Mouse (Mus musculus) C2C12 (cell line): ENCODE results near the gene Celf2. TPM values are rescaled to one million over a fixed set of nuclear protein-coding genes. Genes with fewer than 3 reads are reported as not detected.

Experiments used
- H3K27me3 ChIP-seq: one replicate; pipeline ENCODE4 v1.6.1; 2011; ENCODE audit not compliant: control insufficient read depth, insufficient read depth, insufficient read length
- H3K36me3 ChIP-seq: one replicate; pipeline ENCODE4 v1.6.1; 2011; ENCODE audit not compliant: control insufficient read depth, insufficient read depth
- H3K4me3 ChIP-seq: one replicate; pipeline ENCODE4 v1.5.1; 2011; ENCODE audit warnings: mild to moderate bottlenecking, control low read depth; ENCODE audit not compliant: poor library complexity, insufficient read depth, severe bottlenecking
- H3K79me2 ChIP-seq: one replicate; pipeline ENCODE4 v1.6.1; 2011; ENCODE audit not compliant: control insufficient read depth, insufficient read depth
- H3K79me3 ChIP-seq: one replicate; pipeline ENCODE4 v1.6.1; 2011; ENCODE audit warnings: low read depth, control low read depth
- H3ac ChIP-seq: one replicate; pipeline ENCODE3; 2011; ENCODE audit warnings: low read depth; ENCODE audit not compliant: control insufficient read depth, insufficient read length
- CEBPB ChIP-seq: IDR thresholded peaks from one replicate; pipeline ENCODE4 v1.6.1; 2011; ENCODE audit warnings: low read depth, mild to moderate bottlenecking, control low read depth, moderate library complexity
- CTCF ChIP-seq: IDR thresholded peaks from one replicate; pipeline ENCODE4 v1.5.1; 2011; ENCODE audit not compliant: control insufficient read depth, insufficient read depth, insufficient read length
- FOSL1 ChIP-seq: IDR thresholded peaks from one replicate; pipeline ENCODE4 v1.8.0; 2011; ENCODE audit warnings: mild to moderate bottlenecking, low read length; ENCODE audit not compliant: poor library complexity, insufficient read depth, severe bottlenecking
- MAX ChIP-seq: IDR thresholded peaks from one replicate; pipeline ENCODE4 v1.6.1; 2011; ENCODE audit warnings: mild to moderate bottlenecking, control low read depth
- MYOD1 ChIP-seq: IDR thresholded peaks from one replicate; pipeline ENCODE4 v1.6.1; 2011; ENCODE audit warnings: low read depth; ENCODE audit not compliant: control insufficient read depth, insufficient read length
- MYOG ChIP-seq: IDR thresholded peaks from one replicate; pipeline ENCODE4 v1.6.1; 2011; ENCODE audit not compliant: control insufficient read depth, insufficient read length; ENCODE audit errors: extremely low read depth
- USF1 ChIP-seq: IDR thresholded peaks from one replicate; pipeline ENCODE4 v1.6.1; 2011; ENCODE audit warnings: low read depth, mild to moderate bottlenecking, control low read depth, moderate library complexity
- polyA plus RNA-seq: library from polyadenylated mRNA; unstranded; fragments of >200 nt; fragmentation: generic; extraction: Trizol; gene quantifications from one replicate; pipeline ENCODE4 v1.2.1, GENCODE M21; 2012; ENCODE audit warnings: missing spikeins

The Celf2 gene
- polyA plus RNA-seq, 1 experiment = 14.3 TPM

- H3K36me3 ChIP-seq = no peaks in the 10 kb centered on the region
- TF ChIP-seq MYOD1 (peak; percentile 88), CTCF (no peak)
- H3K4me3 ChIP-seq = peak overlapping the region; percentile 46
- no peaks in the 10 kb centered on the region for H3K79me3 ChIP-seq
- peak overlapping the region; percentile 87 for H3ac ChIP-seq
- no peaks in the 10 kb centered on the region for H3K27me3 ChIP-seq
- peaks cover 22% of the 10 kb centered on the region for H3K79me2 ChIP-seq
Measured at GRCm38 (mm10) chr2:6872131-6872893, 637.1 kb downstream of the Celf2 start.

GRCm38 (mm10) chr2:6871281-6872130 is 637.9 kb downstream of the Celf2 start:
- H3K4me3 ChIP-seq = peak overlapping the region; percentile 46
- TF ChIP-seq USF1 (no peak), CEBPB (no peak), CTCF (no peak), FOSL1 (no peak), MYOD1 (no peak), MAX (no peak), MYOG (no peak)
- no peaks in the 10 kb centered on the region for H3K27me3 ChIP-seq

GRCm38 (mm10) chr2:6869956-6870710 is 639.2 kb downstream of the Celf2 start:
- Histone ChIP-seq H3K79me3 (no peaks in the 10 kb centered on the region), H3ac (no peak overlapping the region), H3K79me2 (peaks cover 29% of the 10 kb centered on the region), H3K4me3 (no peak overlapping the region), H3K27me3 (no peaks in the 10 kb centered on the region), H3K36me3 (no peaks in the 10 kb centered on the region)
- no peak for TF ChIP-seq FOSL1
- TF ChIP-seq MAX = no peak
- no peak for TF ChIP-seq MYOD1
- no peak for TF ChIP-seq MYOG

More at GRCm38 (mm10) chr2:6871281-6872130, 637.9 kb downstream of the Celf2 start:
- no peaks in the 10 kb centered on the region for H3K36me3 ChIP-seq
- H3K79me3 ChIP-seq = no peaks in the 10 kb centered on the region
- H3K79me2 ChIP-seq = peaks cover 22% of the 10 kb centered on the region
- peak overlapping the region; percentile 87 for H3ac ChIP-seq

- H3K27me3 ChIP-seq = no peaks in the 10 kb centered on the region
- peaks cover 36% of the 10 kb centered on the region for H3K79me2 ChIP-seq
- H3K79me3 ChIP-seq = no peaks in the 10 kb centered on the region
- no peaks in the 10 kb centered on the region for H3K36me3 ChIP-seq
- no peak overlapping the region for H3K4me3 ChIP-seq
- H3ac ChIP-seq = no peak overlapping the region
- TF ChIP-seq FOSL1 (no peak), MAX (no peak), USF1 (no peak), CEBPB (no peak), MYOD1 (no peak), CTCF (no peak), MYOG (no peak)
Measured at GRCm38 (mm10) chr2:6867297-6867696, 642.1 kb downstream of the Celf2 start.

- peaks cover 41% of the 10 kb centered on the region for H3K79me2 ChIP-seq
- no peak overlapping the region for H3ac ChIP-seq
- H3K79me3 ChIP-seq = peaks cover 2% of the 10 kb centered on the region
- H3K27me3 ChIP-seq = no peaks in the 10 kb centered on the region
- H3K36me3 ChIP-seq = no peaks in the 10 kb centered on the region
- TF ChIP-seq CEBPB (no peak), MYOD1 (no peak), FOSL1 (no peak), MAX (no peak), CTCF (no peak), USF1 (no peak), MYOG (no peak)
- H3K4me3 ChIP-seq = no peak overlapping the region
Measured at GRCm38 (mm10) chr2:6865785-6866184, 643.6 kb downstream of the Celf2 start.
